Comparison of ENCODE assay signal across 8 mouse cellular contexts in genomic region chr17:8463482-8464128, GRCm38 (mm10). TPM values are rescaled to one million over a fixed set of nuclear protein-coding genes. Genes with fewer than 3 reads are reported as not detected.
DNase-seq lines count a peak whose midpoint lies in the region; ATAC-seq and TF ChIP-seq lines count a peak whose summit lies in the region.

No protein-coding gene starts in this region.

- DNase-seq in CD8-positive naive resting alpha-beta T cell, adult 2 months (ENCODE audit: low read depth in 2 of 2, low spot score in 2 of 2), result peak; percentile 9 to 35
- DNase-seq in T-cell, adult 2 months (ENCODE audit: low spot score), result peak; percentile 44
- peak; percentile 72 to 80 for DNase-seq in cerebellum, postnatal 36 days
- DNase-seq in heart, postnatal 10 days, result peak; percentile 66 to 76
- DNase-seq in kidney, postnatal 14 days, result peak; percentile 64
- peak; percentile 32 for DNase-seq in lung, adult 2 months
- peak; percentile 21 for DNase-seq in yolk sac, embryonic 10.5 days (ENCODE audit: low spot score)

- TF ChIP-seq CTCF in lung, adult 2 months (IDR thresholded peaks at IDR 0.05; ENCODE audit: insufficient read depth, low read length), result peak; percentile 87

- no peak overlapping the region for H3K4me3 ChIP-seq in lung, adult 2 months (replicated peaks; ENCODE audit: extremely low read depth, low read depth, low read length)

- WGBS in lung, adult 2 months, result 22% methylated on average over 9 of the region's 9 CpGs

- TF ChIP-seq POLR2A in lung, adult 2 months (IDR thresholded peaks at IDR 0.05; ENCODE audit: borderline replicate concordance, extremely low read depth, low read depth, low read length), result no peak

- H3K4me1 ChIP-seq in lung, adult 2 months (ENCODE audit: control insufficient read depth, insufficient read depth, low read length), result no peaks in the 10 kb centered on the region

- intact Hi-C loops in heart, postnatal 10 days (cut with DNase I), result loop anchor here (5.0 to 10.0 kb wide), 2 partner anchors 206 to 471 kb away; no protein-coding TSS in a partner anchor

- ATAC-seq in neutrophil, adult 5-6 weeks (ENCODE audit: extremely low read depth, insufficient number of reproducible peaks, low FRiP score, poor library complexity, severe bottlenecking), result peak; percentile 47; the same call in 1 of the 2 replicates

RNA-seq across cellular contexts. Expression of gene T, which starts 29.4 kb away (rescaled TPM):
- not detected for total RNA-seq in heart, postnatal 10 days (2021)
- polyA plus RNA-seq in lung, adult 2 months (2012; rRNA removed), result 0.20 TPM in 2 replicates
- not detected in 2 replicates for total RNA-seq in neutrophil, adult 5-6 weeks (2017)

Comparison
In these comparisons a context has a peak if more than half of its experiments do, and no peak if none do; other contexts are left out.
1. DNase-seq: peak in every context shown above with its lines; median percentile 76 in cerebellum, postnatal 36 days; 71 in heart, postnatal 10 days; 64 in kidney, postnatal 14 days; 44 in T-cell, adult 2 months; 32 in lung, adult 2 months; 22 in CD8-positive naive resting alpha-beta T cell, adult 2 months; 21 in yolk sac, embryonic 10.5 days.